Mouse (Mus musculus): ENCODE measurements at regions not wholly inside any gene's neighbourhood (a gene's known extent, or its start where the extent isn't known, plus 50 kb on each side); places are given as distances from the start of the nearest gene placed in this dataset.
A peak's percentile ranks its signal among the peaks of the same experiment; 100 is the strongest.

DNA sequence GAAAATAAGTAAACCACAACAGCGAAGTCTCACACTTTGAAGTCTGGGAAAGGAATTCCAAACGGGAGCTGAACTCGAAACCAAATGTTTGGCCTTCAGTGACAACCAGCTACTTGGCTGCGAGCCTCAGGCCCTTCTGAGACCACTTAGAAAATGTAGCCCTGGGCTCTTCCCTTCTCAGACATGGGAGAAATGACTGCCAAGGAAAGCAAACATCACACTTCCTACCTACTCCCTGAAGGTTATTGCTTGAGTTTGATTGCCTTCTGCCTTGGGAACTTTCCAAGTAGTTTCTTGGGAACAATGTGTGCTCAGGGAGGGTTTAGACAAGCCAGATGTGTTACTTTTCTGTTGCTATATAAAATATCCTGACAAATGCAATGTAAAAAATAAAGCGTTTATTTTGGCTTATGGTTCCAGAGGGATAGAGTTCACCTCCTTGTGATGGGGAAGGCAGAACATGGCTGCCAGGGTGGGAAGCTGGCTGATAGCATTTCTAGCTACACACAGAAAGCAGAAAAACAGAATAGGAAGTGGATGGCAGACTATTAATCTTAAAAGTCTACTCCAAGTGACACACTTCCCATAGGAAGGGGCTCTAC lies 194.8 kb upstream of the Rack1 start:
- DNase-seq (ENCODE audit: low read depth) = no peak

- no peak for DNase-seq (ENCODE audit: low read depth)
These were observed 199.0 kb upstream of the Rack1 start for GRCm38 (mm10) chr11:48601096-48601495.

- DNase-seq (ENCODE audit: low read depth) = no peak
These were observed 200.5 kb upstream of the Rack1 start for GRCm38 (mm10) chr11:48599573-48600127.

- no peak for DNase-seq (ENCODE audit: low read depth)
These were observed 201.1 kb upstream of the Rack1 start for GRCm38 (mm10) chr11:48599033-48599432.

DNA sequence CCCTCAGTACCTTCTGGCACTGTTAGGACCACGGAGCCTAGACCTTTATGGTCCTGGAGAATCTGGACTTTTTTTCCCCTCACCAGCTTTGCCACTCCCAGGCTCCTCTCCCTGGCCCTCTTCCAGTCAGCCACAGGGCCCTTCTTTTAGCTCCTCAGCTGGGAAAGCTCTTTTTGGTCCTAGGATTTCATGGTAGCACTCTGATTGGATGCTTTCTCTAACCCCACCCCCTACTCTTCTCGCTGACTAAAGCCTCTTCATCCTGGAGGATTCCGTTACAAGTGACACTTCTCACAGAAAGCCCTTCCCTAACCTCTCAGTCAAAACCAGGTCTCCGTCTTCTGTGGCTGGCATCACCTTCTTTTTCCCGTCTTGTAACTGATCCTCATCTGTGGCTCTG lies 205.7 kb upstream of the Rack1 start:
- no peak for DNase-seq (ENCODE audit: low read depth)

DNA sequence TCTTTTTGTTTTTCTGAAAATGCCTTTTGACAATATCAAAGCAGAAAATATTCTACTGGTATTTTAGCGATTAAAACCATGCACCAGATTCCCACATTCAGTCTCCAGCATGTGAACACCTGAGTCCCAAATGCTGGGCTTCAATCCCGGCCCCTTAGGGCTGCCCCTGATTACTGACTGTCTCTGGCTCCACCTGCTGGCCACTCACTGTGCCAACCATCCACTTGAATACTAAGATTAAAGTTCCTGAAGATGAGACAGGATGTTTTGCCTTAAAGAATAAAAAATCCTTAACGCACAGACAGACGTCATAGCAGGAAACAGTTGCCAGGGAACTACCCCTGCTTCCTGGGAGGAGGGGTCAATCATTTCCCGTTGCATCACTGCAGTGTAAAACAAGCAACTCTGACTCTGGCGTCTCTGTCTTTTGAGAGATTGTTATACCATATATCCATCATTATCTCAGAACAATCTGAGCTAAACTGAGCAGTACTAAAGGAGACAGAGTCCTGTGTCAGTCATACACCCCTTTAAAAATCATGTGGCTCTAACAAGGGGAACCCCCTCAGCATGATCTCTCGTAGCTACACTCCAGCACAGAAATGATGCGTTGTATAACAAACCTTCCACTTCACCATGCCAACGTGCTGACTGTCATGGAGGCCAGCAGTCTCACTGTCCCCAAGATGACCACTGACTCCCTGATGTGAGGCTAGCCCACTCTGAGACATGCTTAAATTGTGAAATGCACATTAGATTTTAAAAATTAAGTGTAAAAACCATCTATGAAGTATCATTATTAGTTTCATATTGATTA lies 211.1 kb upstream of the Rack1 start:
- peak; percentile 31 for DNase-seq (ENCODE audit: low read depth)

DNA sequence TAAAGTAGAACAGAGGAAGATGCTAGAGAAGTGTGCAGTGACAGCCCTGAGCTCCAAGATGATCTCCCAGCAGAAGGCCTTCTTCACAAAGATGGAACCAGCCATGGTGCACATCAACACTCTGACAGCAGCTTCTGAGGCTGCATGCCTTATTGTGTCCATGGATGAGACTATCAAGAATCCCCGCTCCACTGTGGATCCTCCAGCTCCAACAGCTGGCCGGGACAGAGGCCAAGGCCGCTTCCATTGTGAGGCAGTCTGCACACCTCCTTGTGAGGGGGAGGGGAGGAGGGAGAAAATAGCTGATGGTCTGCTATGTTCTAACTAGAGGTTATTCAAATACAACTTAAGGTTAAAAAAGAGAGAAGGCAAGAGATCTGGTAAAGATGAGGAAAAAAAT lies 231.4 kb upstream of the Rack1 start:
- DNase-seq (ENCODE audit: low read depth) = no peak

DNA sequence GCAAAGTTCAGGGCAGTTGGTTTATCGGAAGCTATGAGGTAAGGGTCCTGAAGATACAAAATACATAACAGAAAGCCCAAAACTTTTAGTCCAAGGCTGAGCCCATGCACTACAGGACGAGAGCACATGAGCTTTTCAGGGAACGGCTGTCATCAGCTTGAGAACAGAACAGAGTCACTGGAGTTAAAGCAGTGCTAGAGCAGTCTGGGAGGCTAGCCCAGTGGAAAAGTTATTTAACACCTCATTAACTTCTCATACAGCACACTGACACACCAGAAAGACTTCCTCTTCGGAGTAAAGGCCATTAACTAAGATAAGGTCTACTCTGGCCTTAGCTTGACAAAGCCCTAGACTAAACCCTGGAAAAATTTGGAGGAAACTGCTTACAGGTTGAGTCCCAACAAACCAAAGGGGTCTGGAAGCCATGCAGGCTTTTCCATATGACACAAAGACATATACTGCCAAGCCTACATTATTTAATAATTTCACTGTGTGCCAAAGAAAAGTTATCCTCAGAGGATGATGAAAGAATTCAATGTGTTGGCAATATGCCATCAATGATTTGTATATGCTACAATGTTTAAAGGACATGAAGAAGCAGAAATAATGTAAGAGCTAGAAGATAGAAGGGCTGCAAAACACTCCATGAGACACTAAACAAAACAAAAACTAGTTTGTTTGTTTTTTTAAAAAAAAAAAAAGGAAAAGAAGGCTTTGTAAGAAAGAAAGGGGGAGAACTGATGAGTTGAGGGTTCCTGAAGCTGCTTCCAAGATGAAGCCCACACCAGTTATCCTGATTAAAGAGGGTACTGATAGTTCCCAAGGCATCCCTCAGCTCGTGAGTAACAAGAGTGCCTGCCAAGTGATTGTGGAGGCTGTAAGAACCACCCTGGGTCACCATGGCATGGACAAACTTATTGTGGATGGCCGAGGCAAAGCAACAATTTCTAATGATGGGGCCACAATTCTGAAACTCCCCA lies 232.3 kb upstream of the Rack1 start:
- DNase-seq (ENCODE audit: low read depth) = no peak

DNA sequence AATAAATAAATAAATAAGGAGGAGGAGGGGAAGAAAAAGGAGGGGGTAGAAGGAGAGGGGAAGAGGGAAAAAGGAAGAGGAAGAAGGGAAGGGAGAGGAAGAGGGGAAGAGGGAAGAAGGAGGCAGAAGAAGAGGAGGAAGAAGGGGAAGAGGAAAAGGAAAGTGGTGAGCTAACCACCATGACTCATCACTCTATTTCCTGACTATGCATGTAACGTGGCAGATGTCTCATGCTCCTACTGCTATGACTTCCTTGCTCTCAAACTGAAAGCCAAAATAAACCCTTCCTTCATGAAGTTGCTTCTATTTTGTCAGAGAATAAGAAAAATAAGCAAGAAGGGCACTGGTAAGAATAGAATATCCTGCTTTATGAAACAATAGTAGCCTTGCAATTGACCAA lies 242.1 kb upstream of the Rack1 start:
- no peak for DNase-seq (ENCODE audit: low read depth)

DNA sequence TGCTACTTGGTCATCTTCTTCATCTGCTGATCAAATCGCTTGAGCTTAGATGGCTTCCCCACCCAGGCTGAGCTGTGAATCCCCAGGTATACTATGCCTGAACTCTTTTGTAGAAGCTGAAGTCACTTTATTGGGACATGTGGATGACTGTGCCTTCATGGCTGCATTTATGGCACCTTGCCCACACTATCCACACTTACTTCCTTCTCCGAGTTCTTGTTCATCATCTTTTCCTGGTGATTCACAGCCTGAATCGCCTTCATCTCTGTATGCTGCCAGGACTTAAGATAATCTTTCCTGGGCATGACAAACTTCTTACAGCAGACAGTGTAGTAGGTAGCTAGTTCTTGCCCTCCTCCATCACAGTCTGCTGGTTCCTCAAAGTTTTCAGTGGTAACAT lies 248.1 kb upstream of the Rack1 start:
- no peak for DNase-seq (ENCODE audit: low read depth)

DNA sequence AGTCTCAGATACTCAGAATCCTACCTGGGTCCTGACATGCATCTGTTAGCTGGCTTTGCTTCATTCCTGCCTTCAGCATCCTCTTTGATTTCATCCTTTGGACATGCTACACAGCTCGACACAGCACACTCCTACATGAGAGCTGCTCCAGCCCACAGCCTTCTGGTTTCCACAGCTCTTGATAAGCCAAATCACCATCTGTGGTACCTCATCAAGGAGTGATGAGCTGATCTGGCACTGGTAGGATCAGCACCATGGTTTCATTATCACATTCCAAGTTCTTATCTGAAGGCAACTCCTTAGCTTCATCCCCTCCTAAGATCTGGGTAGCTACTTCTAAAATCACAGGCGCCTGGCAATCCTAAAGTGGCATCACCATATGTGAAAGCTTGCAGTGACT lies 248.9 kb upstream of the Rack1 start:
- no peak for DNase-seq (ENCODE audit: low read depth)

- DNase-seq (ENCODE audit: low read depth) = no peak
These were observed 273.8 kb upstream of the Rack1 start for GRCm38 (mm10) chr11:48526316-48526715.

GRCm38 (mm10) chr11:48525517-48525916 lies 274.6 kb upstream of the Rack1 start:
- no peak for DNase-seq (ENCODE audit: low read depth)

GRCm38 (mm10) chr11:48506886-48507285 lies 293.2 kb upstream of the Rack1 start:
- DNase-seq (ENCODE audit: low read depth) = no peak

DNA sequence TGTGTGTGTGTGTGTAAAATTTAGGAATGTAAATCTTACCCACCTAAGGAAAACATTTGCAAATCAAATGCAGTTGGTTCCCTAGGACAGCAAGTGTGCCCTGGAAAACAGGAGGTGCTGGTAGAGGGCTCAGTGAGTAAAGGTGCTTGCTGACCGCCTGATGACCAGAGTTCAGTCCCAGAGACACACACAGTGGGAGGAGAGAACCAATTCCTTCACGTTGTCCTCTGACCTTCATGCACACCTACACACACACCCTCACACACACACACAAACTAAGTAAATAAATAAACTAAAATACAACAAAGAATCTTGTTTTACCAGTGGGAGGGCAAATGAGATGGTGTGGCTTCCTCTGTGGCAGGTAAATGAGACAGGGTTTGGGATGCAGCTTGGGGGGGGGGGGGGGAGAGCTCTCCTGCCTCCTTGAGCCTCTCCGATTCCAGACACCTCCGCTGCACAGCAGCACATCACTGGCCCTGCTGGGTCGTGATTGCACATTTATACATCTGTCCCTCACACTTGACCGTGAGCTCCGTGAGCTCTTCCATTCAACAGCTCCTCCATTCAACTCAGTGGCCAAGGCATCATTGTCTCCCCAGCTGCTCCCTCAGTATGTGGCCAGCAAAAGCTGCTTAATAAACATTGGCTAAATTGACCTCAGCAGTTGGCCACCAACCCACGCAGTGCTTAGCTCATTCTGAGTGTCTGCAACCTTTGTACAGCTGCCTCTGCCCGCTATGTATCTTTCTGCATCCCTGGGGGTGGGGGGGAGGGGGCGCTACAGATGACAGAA lies 297.9 kb upstream of the Rack1 start:
- DNase-seq (ENCODE audit: low read depth) = no peak

- DNase-seq (ENCODE audit: low read depth) = peak; percentile 2
These were observed 301.1 kb upstream of the Rack1 start for GRCm38 (mm10) chr11:48499057-48499456.

GRCm38 (mm10) chr11:48488308-48488707 lies 311.8 kb upstream of the Rack1 start:
- DNase-seq (ENCODE audit: low read depth) = no peak

GRCm38 (mm10) chr11:48464036-48464435 lies 336.1 kb upstream of the Rack1 start:
- no peak for DNase-seq (ENCODE audit: low read depth)

DNA sequence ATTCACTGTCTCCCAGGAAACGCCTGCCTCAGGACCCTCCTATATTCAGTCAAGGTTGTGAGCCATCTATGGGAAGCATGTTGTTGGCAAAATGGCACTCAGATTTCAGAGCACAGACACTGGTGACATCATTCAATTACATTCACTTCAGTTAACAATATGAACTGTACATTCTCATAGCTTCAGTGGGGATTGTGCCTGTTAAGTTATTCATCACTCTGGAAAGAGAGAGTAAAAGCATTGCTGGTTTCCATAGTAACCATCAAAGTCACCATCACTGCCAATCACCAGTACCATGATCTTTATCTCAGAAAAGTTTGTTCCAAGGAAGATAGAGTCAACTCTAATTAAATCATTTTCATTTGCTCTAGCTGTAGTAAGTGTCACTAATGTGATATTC lies 350.2 kb upstream of the Rack1 start:
- no peak for DNase-seq (ENCODE audit: low read depth)

DNA sequence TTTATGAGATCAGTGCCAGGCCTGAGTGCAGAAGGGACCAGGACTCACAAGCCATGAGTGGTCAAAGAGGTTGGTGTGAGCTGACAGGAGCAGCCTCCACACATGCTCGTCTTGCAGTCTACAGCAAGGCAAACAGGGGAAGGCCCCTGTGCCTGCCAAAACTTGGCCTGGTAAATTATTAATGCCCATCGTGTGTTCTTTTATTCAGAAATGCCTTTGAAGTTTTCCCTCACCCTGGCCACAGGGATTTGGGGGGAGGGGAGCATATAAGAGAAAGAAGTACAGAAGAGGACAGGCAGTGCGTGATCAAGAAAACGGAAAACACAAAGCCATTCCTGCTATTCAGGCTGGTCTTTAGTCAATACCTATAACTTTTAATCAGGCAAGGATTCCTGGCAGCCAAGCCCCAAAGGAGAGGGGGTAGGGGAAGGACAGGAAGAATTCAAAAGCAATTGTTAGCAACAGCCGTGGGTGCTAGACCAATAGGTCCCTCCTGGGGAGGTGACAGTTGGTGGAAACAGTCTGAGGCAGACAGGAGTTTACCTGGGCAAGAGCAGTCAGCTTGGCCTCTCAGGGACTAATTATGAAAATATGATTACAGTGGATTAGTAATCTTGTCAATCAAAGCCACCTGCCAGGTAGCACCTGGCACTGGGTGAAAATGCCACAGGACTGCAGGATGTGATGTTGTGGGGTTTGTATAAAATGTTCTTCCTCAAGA lies 357.4 kb upstream of the Rack1 start:
- no peak for DNase-seq (ENCODE audit: low read depth)

- no peak for DNase-seq (ENCODE audit: low read depth)
These were observed 363.4 kb upstream of the Rack1 start for GRCm38 (mm10) chr11:48436712-48437111.
